26 mouse cellular contexts compared by ENCODE assay signal in genomic region chr6:146230903-146231302, GRCm38 (mm10).
DNase-seq lines count a peak whose midpoint lies in the region; ATAC-seq and TF ChIP-seq lines count a peak whose summit lies in the region.
"Had no signal": no experiment of that assay in that cellular context is flagged by ENCODE, and none has a peak within 500 bp of the region (broad histone marks: within the 10 kb centered on the region; RNA-seq: fewer than 3 reads in every experiment).

No protein-coding gene starts in this region.

- no peaks in the 10 kb centered on the region for H3K27me3 ChIP-seq in heart, embryonic 12.5 days (replicated peaks)
- H3K27me3 ChIP-seq in liver, embryonic 11.5 days (replicated peaks; ENCODE audit: control insufficient read depth, insufficient read depth, low read length) = no peaks in the 10 kb centered on the region
- H3K27me3 ChIP-seq in liver, embryonic 14.5 days (ENCODE audit: control insufficient read depth, insufficient read depth, low read length) = no peaks in the 10 kb centered on the region
- H3K27me3 ChIP-seq in liver, postnatal 0 days (ENCODE audit: insufficient read depth, low read length) = no peaks in the 10 kb centered on the region
- no peaks in the 10 kb centered on the region for H3K27me3 ChIP-seq in kidney, embryonic 16.5 days (ENCODE audit: insufficient read depth, low read length)
- H3K27me3 ChIP-seq: CH12.LX; embryonic facial prominence, embryonic 12.5 days; embryonic facial prominence, embryonic 15.5 days; hindbrain, embryonic 12.5 days; hindbrain, embryonic 15.5 days had no signal

- no peak for TF ChIP-seq EP300 in liver, embryonic 14.5 days (IDR thresholded peaks at IDR 0.05; ENCODE audit: low read depth)
- no peak for TF ChIP-seq EP300 in liver, postnatal 0 days (IDR thresholded peaks at IDR 0.05; ENCODE audit: low read depth)

- no peak for ATAC-seq in heart, embryonic 12.5 days (ENCODE audit: insufficient number of reproducible peaks, low FRiP score)
- ATAC-seq in liver, embryonic 11.5 days (replicated peaks; ENCODE audit: low FRiP score) = peak; percentile 53; the same call in 1 of the 2 replicates
- peak; percentile 74 for ATAC-seq in liver, embryonic 14.5 days (ENCODE audit: insufficient read depth)
- peak; percentile 55 for ATAC-seq in liver, postnatal 0 days
- no peak for ATAC-seq in kidney, embryonic 16.5 days (ENCODE audit: low FRiP score, low TSS enrichment)

- H3K9me3 ChIP-seq in heart, embryonic 12.5 days (replicated peaks) = no peaks in the 10 kb centered on the region; the same call in 1 of the 2 replicates
- H3K9me3 ChIP-seq in liver, embryonic 11.5 days (ENCODE audit: control insufficient read depth, low read length) = no peaks in the 10 kb centered on the region
- H3K9me3 ChIP-seq in liver, embryonic 14.5 days (ENCODE audit: control insufficient read depth, low read length) = no peaks in the 10 kb centered on the region
- no peaks in the 10 kb centered on the region for H3K9me3 ChIP-seq in liver, postnatal 0 days (ENCODE audit: low read length)
- no peaks in the 10 kb centered on the region for H3K9me3 ChIP-seq in kidney, embryonic 16.5 days (ENCODE audit: low read length)
- H3K9me3 ChIP-seq: embryonic facial prominence, embryonic 12.5 days; embryonic facial prominence, embryonic 15.5 days; G1E; heart, embryonic 10.5 days; hindbrain, embryonic 12.5 days; hindbrain, embryonic 15.5 days had no signal

- H3K27ac ChIP-seq in heart, embryonic 12.5 days (ENCODE audit: poor library complexity, severe bottlenecking) = no peak overlapping the region
- H3K27ac ChIP-seq in liver, embryonic 11.5 days (ENCODE audit: low read depth, low read length) = no peak overlapping the region
- no peak overlapping the region; the same call in 1 of the 2 replicates for H3K27ac ChIP-seq in liver, embryonic 14.5 days
- peak overlapping the region; percentile 76 for H3K27ac ChIP-seq in liver, postnatal 0 days (ENCODE audit: low read depth)
- no peak overlapping the region for H3K27ac ChIP-seq in kidney, embryonic 16.5 days (ENCODE audit: low read length)
- H3K27ac ChIP-seq: embryonic facial prominence, embryonic 12.5 days; embryonic facial prominence, embryonic 15.5 days; gastrocnemius, adult 2 months; heart, adult 2 months; heart, embryonic 10.5 days; hindbrain, embryonic 12.5 days; hindbrain, embryonic 15.5 days had no signal

- H3K36me3 ChIP-seq in heart, embryonic 12.5 days = peaks cover 41% of the 10 kb centered on the region
- no peaks in the 10 kb centered on the region for H3K36me3 ChIP-seq in liver, embryonic 11.5 days (ENCODE audit: control insufficient read depth, insufficient read depth, low read length)
- peaks cover 13% of the 10 kb centered on the region; the same call in 1 of the 2 replicates for H3K36me3 ChIP-seq in liver, embryonic 14.5 days (replicated peaks; ENCODE audit: control insufficient read depth, insufficient read depth, low read depth)
- peaks cover 52% of the 10 kb centered on the region for H3K36me3 ChIP-seq in liver, postnatal 0 days (replicated peaks; ENCODE audit: insufficient read depth, low read length)
- no peaks in the 10 kb centered on the region; the same call in 1 of the 2 replicates for H3K36me3 ChIP-seq in kidney, embryonic 16.5 days (ENCODE audit: insufficient read depth, low read length)
- H3K36me3 ChIP-seq: embryonic facial prominence, embryonic 12.5 days; embryonic facial prominence, embryonic 15.5 days; hindbrain, embryonic 12.5 days; hindbrain, embryonic 15.5 days had no signal

- H3K4me2 ChIP-seq in heart, embryonic 12.5 days = no peak overlapping the region
- no peak overlapping the region for H3K4me2 ChIP-seq in liver, embryonic 11.5 days
- H3K4me2 ChIP-seq in liver, embryonic 14.5 days (ENCODE audit: low read depth) = peak overlapping the region; percentile 65
- H3K4me2 ChIP-seq in liver, postnatal 0 days (ENCODE audit: low read depth, low read length) = peak overlapping the region; percentile 57
- no peak overlapping the region for H3K4me2 ChIP-seq in kidney, embryonic 16.5 days (replicated peaks; ENCODE audit: low read depth, low read length)
- H3K4me2 ChIP-seq: embryonic facial prominence, embryonic 12.5 days; embryonic facial prominence, embryonic 15.5 days; hindbrain, embryonic 12.5 days; hindbrain, embryonic 15.5 days had no signal

- 0 out of 2 replicates have a peak, but pooled peaks cover 3% of the 10 kb centered on the region for H3K4me1 ChIP-seq in heart, embryonic 12.5 days (replicated peaks)
- peaks cover 9% of the 10 kb centered on the region; the same call in 1 of the 2 replicates for H3K4me1 ChIP-seq in liver, embryonic 11.5 days (replicated peaks; ENCODE audit: control insufficient read depth, insufficient read depth, low read length)
- peaks cover 27 to 34% of the 10 kb centered on the region in 2 experiments for H3K4me1 ChIP-seq in liver, embryonic 14.5 days (replicated peaks; ENCODE audit: control insufficient read depth in 2 of 2, insufficient read depth in 2 of 2, low read length in 1 of 2)
- no peaks in the 10 kb centered on the region for H3K4me1 ChIP-seq in liver, postnatal 0 days (ENCODE audit: insufficient read depth)
- no peaks in the 10 kb centered on the region for H3K4me1 ChIP-seq in kidney, embryonic 16.5 days (ENCODE audit: insufficient read depth, low read length)
- H3K4me1 ChIP-seq: embryonic facial prominence, embryonic 15.5 days had no signal

- DNase-seq in heart, adult 11 months = peak; percentile 62
- DNase-seq in liver, embryonic 11.5 days (ENCODE audit: low spot score) = no peak
- no peak for DNase-seq in liver, embryonic 14.5 days (ENCODE audit: low read depth in 3 of 3, low spot score in 3 of 3)
- DNase-seq in liver, postnatal 0 days = no peak
- no peak for DNase-seq in urinary bladder, postnatal 4 days (ENCODE audit: low spot score in 2 of 2)
- no peak for DNase-seq in testis, postnatal 14 days (ENCODE audit: low spot score)
- DNase-seq: adrenal gland, adult 2 months; adrenal gland, postnatal 14 days; B cell, adult 2 months; cerebellum, adult 11 months; cerebellum, adult 2 months; cerebellum, adult 9-11 months; cerebellum, postnatal 25 days; forebrain, postnatal 0 days; gastrocnemius, adult 2 months; gastrocnemius, postnatal 25 days; heart, adult 2 months had no signal

- no peak overlapping the region for H3K4me3 ChIP-seq in heart, embryonic 12.5 days
- H3K4me3 ChIP-seq in liver, embryonic 11.5 days (ENCODE audit: low read depth, low read length) = no peak overlapping the region
- H3K4me3 ChIP-seq in liver, embryonic 14.5 days (ENCODE audit: insufficient read depth in 1 of 2, low read depth in 2 of 2, low read length in 2 of 2) = no peak overlapping the region
- H3K4me3 ChIP-seq in liver, postnatal 0 days (ENCODE audit: low read depth, low read length) = no peak overlapping the region
- no peak overlapping the region for H3K4me3 ChIP-seq in kidney, embryonic 16.5 days (ENCODE audit: low read length)
- H3K4me3 ChIP-seq: embryonic facial prominence, embryonic 12.5 days; embryonic facial prominence, embryonic 15.5 days; gastrocnemius, adult 2 months; heart, adult 2 months; heart, embryonic 10.5 days; hindbrain, embryonic 12.5 days; hindbrain, embryonic 15.5 days had no signal

- TF ChIP-seq CTCF in liver, embryonic 14.5 days (IDR thresholded peaks at IDR 0.05; ENCODE audit: low read depth) = no peak
- TF ChIP-seq CTCF in liver, postnatal 0 days (IDR thresholded peaks at IDR 0.05; ENCODE audit: low read depth) = no peak

- no peak overlapping the region for H3K9ac ChIP-seq in heart, embryonic 12.5 days
- no peak overlapping the region for H3K9ac ChIP-seq in liver, embryonic 11.5 days (ENCODE audit: low read depth, low read length)
- no peak overlapping the region for H3K9ac ChIP-seq in liver, embryonic 14.5 days (replicated peaks)
- H3K9ac ChIP-seq in liver, postnatal 0 days (replicated peaks) = no peak overlapping the region
- H3K9ac ChIP-seq in kidney, embryonic 16.5 days (replicated peaks; ENCODE audit: low read length) = no peak overlapping the region
- H3K9ac ChIP-seq: embryonic facial prominence, embryonic 12.5 days; embryonic facial prominence, embryonic 15.5 days; forebrain, postnatal 0 days; hindbrain, embryonic 12.5 days; hindbrain, embryonic 15.5 days had no signal

- WGBS in heart, embryonic 12.5 days = 83% methylated on average over 6 of the region's 6 CpGs
- 80% methylated on average over 6 of the region's 6 CpGs for WGBS in liver, embryonic 11.5 days
- WGBS in liver, embryonic 14.5 days (ENCODE audit: insufficient replicate concordance) = 41% methylated on average over 6 of the region's 6 CpGs
- 64% methylated on average over 6 of the region's 6 CpGs for WGBS in liver, postnatal 0 days (ENCODE audit: insufficient replicate concordance)
- 90% methylated on average over 6 of the region's 6 CpGs for WGBS in kidney, embryonic 16.5 days

Comparison
In these comparisons a context has a peak if more than half of its experiments do, and no peak if none do; other contexts are left out.
1. H3K4me2 ChIP-seq: peak in liver, embryonic 14.5 days (single experiment) and liver, postnatal 0 days (single experiment); none in heart, embryonic 12.5 days (single experiment), liver, embryonic 11.5 days (single experiment) and kidney, embryonic 16.5 days (single experiment).
2. ATAC-seq: peak in liver, embryonic 11.5 days (single experiment), liver, embryonic 14.5 days (single experiment) and liver, postnatal 0 days (single experiment); none in heart, embryonic 12.5 days (single experiment) and kidney, embryonic 16.5 days (single experiment).